Comparison of ENCODE assay signal across 11 mouse cellular contexts in the genomic region with DNA sequence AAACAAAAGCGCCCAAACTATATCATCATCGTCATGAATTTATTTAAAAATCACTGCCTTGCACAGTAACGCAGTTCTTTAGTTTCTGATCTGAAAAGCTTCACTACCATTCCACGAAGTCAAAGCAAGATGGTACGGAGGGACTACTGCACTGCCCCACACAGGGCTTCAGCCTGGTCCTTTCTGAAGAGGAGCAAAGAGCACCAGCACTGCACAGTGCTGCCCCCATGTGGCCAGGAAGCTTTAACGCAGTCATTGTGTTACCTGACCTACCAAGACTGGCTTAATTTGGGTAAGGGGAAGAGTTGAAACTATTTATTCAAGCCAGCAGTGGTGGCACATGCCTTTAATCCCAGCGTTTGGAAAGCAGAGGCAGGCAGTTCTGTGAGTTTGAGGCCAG.
A peak's percentile ranks its signal among the peaks of the same experiment; 100 is the strongest.
DNase-seq lines count a peak whose midpoint lies in the region; ATAC-seq and TF ChIP-seq lines count a peak whose summit lies in the region.
"Had no signal": no experiment of that assay in that cellular context is flagged by ENCODE, and none has a peak within 500 bp of the region (broad histone marks: within the 10 kb centered on the region; RNA-seq: fewer than 3 reads in every experiment).

No protein-coding gene starts in this region.

- no peak overlapping the region for H3K27ac ChIP-seq in spleen, adult 2 months (ENCODE audit: insufficient read depth, low read length)
- H3K27ac ChIP-seq: heart, embryonic 15.5 days had no signal

- H3K27me3 ChIP-seq in spleen, adult 2 months (ENCODE audit: control insufficient read depth, insufficient read depth, low read length): no peaks in the 10 kb centered on the region
- H3K27me3 ChIP-seq: heart, embryonic 15.5 days had no signal

- TF ChIP-seq CTCF in spleen, adult 2 months (IDR thresholded peaks at IDR 0.05; ENCODE audit: extremely low read depth, insufficient read depth, insufficient read length, insufficient replicate concordance): peak; percentile 78; the same call in 1 of the 2 replicates

- no peaks in the 10 kb centered on the region for H3K36me3 ChIP-seq in spleen, adult 2 months (ENCODE audit: control insufficient read depth, insufficient read depth, low read length)
- H3K36me3 ChIP-seq: G1E; heart, embryonic 15.5 days had no signal

- peaks cover 3% of the 10 kb centered on the region; the same call in 1 of the 2 replicates for H3K4me1 ChIP-seq in spleen, adult 2 months (ENCODE audit: control insufficient read depth, insufficient read depth, insufficient read length)

- H3K4me3 ChIP-seq in spleen, adult 2 months (ENCODE audit: extremely low read depth, insufficient read depth, insufficient read length): no peak overlapping the region
- H3K4me3 ChIP-seq: heart, embryonic 15.5 days; myocyte had no signal

- 32% methylated on average over 7 of the region's 7 CpGs for WGBS in spleen, adult 2 months

- ATAC-seq in cerebellum, adult (ENCODE audit: insufficient number of reproducible peaks, low FRiP score, low TSS enrichment): peak; percentile 70; the same call in 1 of the 2 replicates
- peak; percentile 69 to 71; a peak in 3 of 4 replicates for ATAC-seq in hematopoietic stem cell, adult 5-6 weeks (replicated peaks in 1 of 2; ENCODE audit: insufficient read depth in 1 of 2, low FRiP score in 2 of 2, low TSS enrichment in 1 of 2, low read depth in 1 of 2, poor library complexity in 2 of 2, severe bottlenecking in 2 of 2)

- no peak for DNase-seq in cerebellum, adult 11-12 months
- peak; percentile 18 for DNase-seq in spleen, adult 2 months (ENCODE audit: low read depth in 1 of 2, low spot score in 2 of 2)
- DNase-seq in spleen, adult 12 weeks (ENCODE audit: low spot score): no peak
- DNase-seq in cerebellum, postnatal 36 days: peak; percentile 59 to 64
- DNase-seq in lung, postnatal 25 days (ENCODE audit: low spot score): peak; percentile 35
- DNase-seq in right cerebral cortex, postnatal 14 days: peak; percentile 54

- no peak for TF ChIP-seq POLR2A in spleen, adult 2 months (IDR thresholded peaks at IDR 0.05; ENCODE audit: low read depth, low read length)

Comparison
In these comparisons a context has a peak if more than half of its experiments do, and no peak if none do; other contexts are left out.
1. DNase-seq: peak in spleen, adult 2 months (2 of 2), cerebellum, postnatal 36 days (2 of 2), lung, postnatal 25 days (single experiment) and right cerebral cortex, postnatal 14 days (single experiment); none in cerebellum, adult 11-12 months (single experiment) and spleen, adult 12 weeks (single experiment).